Mouse (Mus musculus) adrenal gland, postnatal 25 days (tissue): ENCODE results near the gene Ndufaf2. TPM values are rescaled to one million over a fixed set of nuclear protein-coding genes. Genes with fewer than 3 reads are reported as not detected.
A peak's percentile ranks its signal among the peaks of the same experiment; 100 is the strongest.

Experiments
- DNase-seq: peaks from one replicate; pipeline ENCODE4 v3.0.0; 2021; ENCODE audit warnings: mixed read lengths
- total RNA-seq: library from RNA; stranded (reverse); gene quantifications from 2 replicates; pipeline ENCODE4 v1.2.3, GENCODE M21; 2021

Ndufaf2 gene
- total RNA-seq, 1 experiment from 2014 or later, result 31.7 TPM

DNA sequence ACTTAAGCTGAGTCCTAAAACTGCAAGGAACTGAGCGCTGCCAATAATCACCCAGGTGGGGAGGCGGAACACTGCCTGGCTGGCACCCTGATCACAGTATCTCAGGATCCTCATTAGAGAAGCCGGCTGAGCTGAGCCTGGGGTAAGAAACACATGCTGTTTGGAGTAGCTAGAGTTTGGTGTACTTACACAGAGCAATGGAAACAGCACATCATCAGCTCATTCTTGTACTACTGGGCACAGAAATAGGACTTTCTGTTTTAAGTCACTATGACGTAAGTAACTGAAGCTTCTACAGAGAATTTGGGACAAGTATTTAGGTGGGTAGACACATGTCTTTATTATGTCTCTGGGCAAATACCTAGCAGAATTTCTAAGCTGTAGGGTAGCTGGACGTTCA is 72.4 kb downstream of the Ndufaf2 start:
- DNase-seq, result no peak

- DNase-seq, result no peak
Observed at GRCm38 (mm10) chr13:108084086-108084485, 74.3 kb downstream of the Ndufaf2 start.

- no peak for DNase-seq
Observed at GRCm38 (mm10) chr13:108077901-108078300, 80.5 kb downstream of the Ndufaf2 start.

DNA sequence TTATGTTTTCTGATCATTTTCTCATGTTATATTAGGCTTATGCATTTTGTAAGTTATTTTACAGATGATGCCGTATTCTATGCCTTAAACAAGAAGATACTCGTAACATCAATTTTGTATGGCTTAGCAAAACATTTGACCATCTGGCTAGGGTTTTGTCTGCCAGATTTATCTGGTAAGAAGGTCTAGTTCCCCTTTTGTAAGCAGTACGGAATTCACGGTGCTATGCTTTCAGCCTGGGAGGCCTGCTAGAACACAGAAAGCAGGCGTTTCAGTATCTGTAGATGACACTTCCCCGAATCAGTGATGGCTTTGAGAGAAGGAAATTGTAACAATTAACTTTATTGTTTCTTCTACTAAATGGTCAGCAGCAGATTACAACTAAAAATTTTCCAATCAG is 80.9 kb downstream of the Ndufaf2 start:
- DNase-seq, result no peak

GRCm38 (mm10) chr13:108070171-108070570 is 88.3 kb downstream of the Ndufaf2 start:
- no peak for DNase-seq

DNA sequence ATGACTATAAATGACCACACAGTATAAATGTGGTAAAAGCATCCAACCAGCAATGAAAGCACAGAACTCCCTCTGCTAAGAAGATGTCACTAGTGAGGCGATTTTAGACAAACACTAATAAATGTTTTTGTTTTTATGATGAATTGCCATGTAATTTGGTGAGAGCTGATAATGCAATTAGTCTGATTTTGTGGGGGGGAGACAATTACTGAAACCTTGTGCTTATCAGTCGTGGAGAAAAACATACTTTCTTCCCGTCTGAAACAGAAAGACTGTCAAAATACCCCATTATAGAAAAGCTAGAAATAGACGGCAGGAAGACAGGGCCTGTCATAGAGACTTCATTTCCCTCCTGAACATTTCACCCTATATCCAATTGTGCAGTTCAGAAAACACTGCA is 89.3 kb downstream of the Ndufaf2 start:
- no peak for DNase-seq

DNA sequence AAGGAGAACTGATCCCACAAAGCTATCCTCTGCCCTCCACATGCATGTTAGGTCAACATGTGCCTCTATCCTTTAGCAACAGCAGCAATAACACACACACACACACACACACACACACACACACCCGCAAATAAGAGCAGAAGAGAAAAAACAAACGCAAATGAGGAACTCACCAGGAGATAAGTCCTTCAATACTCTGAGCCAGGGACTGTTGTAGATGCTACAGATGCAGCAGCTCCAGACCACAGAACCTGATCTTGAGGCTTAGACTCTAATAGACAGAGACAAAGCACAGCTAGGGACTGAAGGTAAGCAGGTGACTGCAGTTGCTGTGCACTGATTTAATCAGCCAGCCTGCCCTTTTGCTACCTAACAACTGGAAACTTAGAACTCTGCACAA is 92.4 kb downstream of the Ndufaf2 start:
- DNase-seq, result no peak

DNA sequence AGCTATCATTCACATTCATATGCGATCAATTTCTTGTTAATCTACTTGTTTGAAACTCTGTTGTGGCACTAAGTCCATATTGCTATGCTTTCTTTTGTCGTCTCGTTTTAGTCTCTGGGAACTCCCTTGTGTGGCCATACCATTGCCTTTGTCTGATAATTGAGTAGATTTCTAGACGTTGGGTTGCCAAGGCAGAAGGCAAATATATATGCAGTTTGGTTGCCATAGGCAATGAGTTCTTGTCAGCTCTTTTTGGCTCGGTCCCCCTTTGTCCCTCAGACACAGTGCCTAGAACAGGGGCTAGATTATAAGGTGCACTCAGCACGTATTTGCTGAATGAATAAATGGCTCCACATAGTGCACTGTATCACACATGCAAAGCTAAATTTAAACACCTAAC is 94.1 kb downstream of the Ndufaf2 start:
- DNase-seq, result no peak

DNA sequence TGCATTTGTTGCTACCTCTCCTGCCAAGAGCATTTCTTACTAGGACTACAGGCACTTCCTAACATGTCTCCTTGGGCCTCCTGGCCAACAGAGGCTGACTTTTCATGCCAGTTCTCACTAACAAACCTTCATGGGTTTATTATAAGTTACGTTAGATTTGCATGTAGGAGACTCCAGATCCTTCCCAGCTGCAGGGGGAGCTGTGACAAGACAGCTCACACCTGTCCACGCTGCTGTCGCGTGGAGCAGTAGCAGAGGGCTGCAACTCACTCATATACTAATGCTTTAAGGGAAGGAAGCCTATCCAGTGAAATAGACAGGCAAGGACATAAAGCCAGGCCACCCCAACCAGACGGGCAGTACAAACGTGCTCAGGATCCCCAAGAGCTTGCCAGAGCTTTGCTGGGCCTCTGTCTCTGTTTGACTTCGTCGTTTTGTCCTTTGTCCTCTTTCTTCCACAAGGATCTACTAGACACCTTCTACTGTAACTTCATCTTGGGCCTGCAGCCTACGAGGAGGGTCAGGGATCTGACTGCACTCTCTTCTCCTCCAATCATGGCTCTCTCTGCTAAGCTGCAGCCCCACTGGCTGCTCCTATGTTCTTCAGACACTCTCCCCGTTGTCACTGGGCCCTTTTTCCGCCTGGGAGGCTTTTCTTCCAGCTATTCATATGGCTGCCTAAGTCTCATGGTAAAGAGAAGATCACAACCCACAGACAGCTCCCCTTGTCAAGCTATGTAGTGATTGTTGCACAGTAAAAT is 94.9 kb downstream of the Ndufaf2 start:
- DNase-seq, result no peak

DNA sequence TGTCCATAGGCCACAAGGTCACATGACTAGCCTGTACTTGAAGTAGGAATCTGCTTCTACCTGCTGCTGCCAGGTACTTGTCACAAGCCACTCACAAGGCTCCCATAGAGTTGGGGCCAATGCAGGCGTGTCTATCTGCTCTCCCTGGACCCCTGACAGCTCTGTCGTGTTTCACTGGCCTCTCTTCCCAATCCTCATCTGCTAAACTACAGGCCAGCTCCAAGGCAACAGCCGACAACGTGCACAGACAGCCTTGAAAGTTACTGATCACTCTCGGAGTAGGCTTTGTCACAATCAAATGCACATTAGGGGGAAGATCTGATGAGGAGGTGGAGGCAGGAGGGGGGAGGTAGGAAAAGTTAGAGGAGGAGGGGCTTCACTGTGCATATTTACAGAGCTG is 95.5 kb downstream of the Ndufaf2 start:
- DNase-seq, result no peak

DNA sequence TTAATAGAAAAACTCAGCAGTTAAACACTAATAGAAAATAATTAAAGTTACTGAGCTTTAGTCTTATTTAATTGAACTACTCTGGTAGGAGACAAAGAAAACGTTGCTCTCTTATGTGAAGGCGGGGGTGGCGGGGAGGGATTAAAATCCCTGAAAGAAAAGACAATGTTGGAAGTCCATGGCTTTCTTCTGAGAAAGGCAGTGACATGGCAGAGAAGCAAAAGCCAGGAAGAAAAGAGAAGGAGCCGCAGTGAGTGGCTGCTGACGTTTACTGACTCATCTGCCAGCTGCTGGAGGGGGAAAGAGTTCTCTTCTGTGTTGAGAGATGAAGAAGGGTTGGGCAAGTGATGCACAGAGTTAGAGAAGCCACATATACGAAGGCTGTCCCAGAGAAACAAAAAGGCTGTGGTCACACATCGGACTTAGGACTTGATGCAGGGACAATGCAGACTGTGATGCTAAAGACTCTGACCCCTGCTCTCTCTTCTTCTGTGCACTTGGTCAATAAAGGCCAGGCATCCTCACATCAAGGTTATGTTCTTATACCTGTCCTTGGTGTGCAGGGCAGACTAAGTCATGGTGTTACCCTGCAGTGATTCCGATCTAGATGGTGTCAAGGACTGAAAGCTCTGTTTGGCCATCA is 97.4 kb downstream of the Ndufaf2 start:
- DNase-seq, result no peak

DNA sequence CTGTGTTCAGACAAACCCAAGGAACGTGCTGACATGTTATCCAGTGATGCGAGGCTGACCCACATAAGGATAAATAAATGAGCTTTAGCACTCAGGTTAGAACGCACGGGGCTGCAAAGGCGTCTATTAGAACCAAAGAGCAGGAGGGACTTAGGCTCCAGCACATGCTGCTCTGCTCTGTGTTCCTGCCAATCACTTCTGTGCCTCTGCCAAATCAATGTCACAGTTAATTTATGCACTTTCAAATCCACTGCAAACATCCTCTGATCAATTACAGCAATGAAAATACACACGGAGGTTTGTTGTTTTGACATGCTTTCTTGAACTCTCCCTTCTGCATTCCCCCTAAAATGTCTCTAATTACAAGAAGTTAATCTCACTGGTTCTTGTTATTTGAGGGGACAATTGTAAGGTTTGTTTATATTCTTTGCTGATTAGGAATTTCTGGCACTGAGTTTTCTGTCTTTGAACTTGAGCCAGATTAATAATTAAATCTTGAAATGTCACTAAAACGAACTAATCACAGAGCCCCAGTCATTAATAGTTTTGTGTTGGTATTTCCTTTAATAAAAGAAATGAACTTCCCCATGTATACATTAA is 98.0 kb downstream of the Ndufaf2 start:
- DNase-seq, result no peak

- no peak for DNase-seq
Observed at GRCm38 (mm10) chr13:108056896-108057295, 101.5 kb downstream of the Ndufaf2 start.

GRCm38 (mm10) chr13:108047364-108047763 is 111.1 kb downstream of the Ndufaf2 start:
- no peak for DNase-seq

DNA sequence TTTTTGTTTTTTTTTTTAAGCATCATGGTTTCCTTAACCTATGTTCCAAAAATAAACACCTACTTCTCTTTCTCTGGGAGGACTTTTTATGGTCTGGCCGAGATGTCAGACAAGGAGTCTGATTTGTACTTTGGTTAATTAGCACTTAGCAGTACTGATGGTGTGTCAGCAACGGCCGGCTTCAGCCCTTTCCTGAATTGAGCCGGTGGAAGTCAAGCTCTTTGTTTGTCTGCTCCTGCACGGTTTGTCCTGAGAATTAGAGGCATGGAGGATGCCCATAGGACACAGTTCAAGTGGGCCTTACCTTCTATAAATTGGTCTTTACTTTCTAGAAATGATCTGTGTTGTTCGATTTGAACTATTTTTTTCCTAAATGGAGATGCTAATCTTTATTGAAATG is 111.5 kb downstream of the Ndufaf2 start:
- no peak for DNase-seq

GRCm38 (mm10) chr13:108046071-108046470 is 112.4 kb downstream of the Ndufaf2 start:
- no peak for DNase-seq

DNA sequence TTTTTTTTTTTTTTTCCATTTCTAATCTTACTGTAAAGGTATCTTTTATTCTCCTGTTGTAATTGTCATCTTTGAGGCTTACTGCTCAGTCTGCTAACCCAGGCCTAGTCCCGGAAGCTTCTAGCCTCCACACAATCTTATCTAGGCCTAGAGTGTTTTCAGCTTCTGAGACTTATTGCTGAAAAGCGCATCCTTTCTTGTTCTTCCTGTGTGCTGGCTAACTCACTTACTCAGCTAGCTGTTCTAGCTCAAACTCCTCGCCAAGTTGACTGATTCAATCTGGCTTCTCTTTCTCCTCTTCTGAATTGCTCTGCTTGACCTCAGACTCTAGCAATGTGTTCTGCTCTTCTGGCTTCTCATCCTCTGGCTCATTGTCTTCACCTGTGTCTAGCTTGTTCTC is 112.8 kb downstream of the Ndufaf2 start:
- DNase-seq, result no peak

- DNase-seq, result peak; percentile 91
Observed at GRCm38 (mm10) chr13:108044222-108044941, 114.0 kb downstream of the Ndufaf2 start, which contains the start of gene Smim15. Gene Smim15 (plus strand): TSS chr13:108044446.

- DNase-seq, result no peak
Observed at GRCm38 (mm10) chr13:108043431-108044221, 114.8 kb downstream of the Ndufaf2 start.

DNA sequence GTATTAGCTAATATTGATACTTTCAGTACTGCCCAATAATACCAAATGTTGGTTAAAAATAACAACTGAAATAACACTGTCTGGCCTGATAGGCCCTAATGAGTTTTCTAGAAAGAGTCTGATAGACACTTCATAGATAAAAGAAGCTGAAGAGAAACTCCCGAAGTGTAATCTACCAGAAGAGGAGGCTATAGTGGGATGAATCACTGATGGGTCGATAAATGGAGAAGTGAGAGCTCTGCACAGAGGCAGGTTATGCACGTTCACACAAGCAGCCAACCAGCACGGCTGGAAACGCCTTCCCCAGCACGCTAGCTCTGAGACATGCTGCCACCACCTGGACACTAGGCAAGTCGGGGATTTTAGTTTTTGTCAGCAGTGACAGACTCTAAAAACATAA is 117.1 kb downstream of the Ndufaf2 start:
- DNase-seq, result peak; percentile 71

GRCm38 (mm10) chr13:108040451-108040850 is 118.0 kb downstream of the Ndufaf2 start:
- no peak for DNase-seq

GRCm38 (mm10) chr13:108039902-108040301 is 118.5 kb downstream of the Ndufaf2 start:
- DNase-seq, result no peak
